Mouse (Mus musculus) lung, embryonic 14.5 days (tissue): ENCODE results near the gene Taar2. TPM values are rescaled to one million over a fixed set of nuclear protein-coding genes. Genes with fewer than 3 reads are reported as not detected.
A peak's percentile ranks its signal among the peaks of the same experiment; 100 is the strongest.

Experiments
- ATAC-seq: fragments of 200-750 bp; cut with Nextera tagmentation; 2 replicates; pipeline ENCODE4 v1.8.0; 2017; ENCODE audit warnings: mild to moderate bottlenecking, moderate TSS enrichment, moderate library complexity; ENCODE audit not compliant: insufficient read depth
- DNase-seq: peaks from one replicate; pipeline ENCODE4 v3.0.0-alpha.2; 2015
- H3K27ac ChIP-seq: fragments of 300-500 bp; sonication (generic); 2 replicates; pipeline ENCODE4 v1.5.1; 2014; ENCODE audit warnings: low read depth, mild to moderate bottlenecking, moderate library complexity
- H3K27me3 ChIP-seq: fragments of 300-500 bp; sonication (generic); 2 replicates; pipeline ENCODE4 v1.6.1; 2014; ENCODE audit warnings: low read length, control low read depth; ENCODE audit not compliant: insufficient read depth
- H3K36me3 ChIP-seq: fragments of 300-500 bp; sonication (generic); 2 replicates; pipeline ENCODE4 v1.6.1; 2014; ENCODE audit warnings: control low read depth; ENCODE audit not compliant: insufficient read depth
- H3K4me1 ChIP-seq: fragments of 300-500 bp; sonication (generic); 2 replicates; pipeline ENCODE4 v1.6.1; 2014; ENCODE audit warnings: antibody characterized with exemption, control low read depth; ENCODE audit not compliant: insufficient read depth
- H3K4me2 ChIP-seq: fragments of 300-500 bp; sonication (generic); 2 replicates; pipeline ENCODE4 v1.6.1; 2014; ENCODE audit warnings: mild to moderate bottlenecking
- H3K4me3 ChIP-seq: fragments of 300-500 bp; sonication (generic); 2 replicates; pipeline ENCODE4 v1.5.1; 2014; ENCODE audit warnings: low read depth, low read length
- H3K9ac ChIP-seq: fragments of 300-500 bp; sonication (generic); 2 replicates; pipeline ENCODE4 v1.6.1; 2014
- H3K9me3 ChIP-seq: fragments of 300-500 bp; sonication (generic); 2 replicates; pipeline ENCODE4 v1.6.1; 2016; ENCODE audit warnings: low read depth, low read length, control low read depth
- CTCF ChIP-seq: IDR thresholded peaks from 2 replicates; pipeline ENCODE4 v1.5.1; 2016; ENCODE audit warnings: antibody characterized with exemption, low read depth
- WGBS: fragments of 180-500 bp; shearing (Covaris S2); extraction: QIAGEN DNeasy Blood & Tissue Kit; methylation state at CpG from one replicate; pipeline ENCODE4 v1.1.7; 2014; 5-methylcytosine and 5-hydroxymethylcytosine counted together
- polyA plus RNA-seq: library from polyadenylated mRNA; unstranded; fragments of >200 nt; fragmentation: Nextera tagmentation; extraction: Ambion mirVana; gene quantifications from 2 replicates; pipeline ENCODE4 v1.2.1, GENCODE M21; 2014

Gene Taar2
- polyA plus RNA-seq, 1 experiment from 2014 or later, result not detected

- WGBS, result 69% methylated on average over 3 of the region's 3 CpGs
- Histone ChIP-seq H3K9me3 (no peaks in the 10 kb centered on the region), H3K4me1 (no peaks in the 10 kb centered on the region), H3K9ac (no peak overlapping the region), H3K4me3 (no peak overlapping the region), H3K27ac (no peak overlapping the region), H3K27me3 (no peaks in the 10 kb centered on the region), H3K4me2 (no peak overlapping the region), H3K36me3 (no peaks in the 10 kb centered on the region)
- DNase-seq, result no peak
- TF ChIP-seq CTCF, result no peak
- no peak for ATAC-seq
Measured at GRCm38 (mm10) chr10:23922468-23922867, 15.9 kb upstream of the Taar2 start.

- H3K9ac ChIP-seq, result no peak overlapping the region
- no peak overlapping the region for H3K4me3 ChIP-seq
- H3K4me2 ChIP-seq, result no peak overlapping the region
- TF ChIP-seq CTCF, result no peak
- no peaks in the 10 kb centered on the region for H3K36me3 ChIP-seq
- ATAC-seq (no peak), DNase-seq (no peak)
- no peaks in the 10 kb centered on the region for H3K4me1 ChIP-seq
- no peaks in the 10 kb centered on the region for H3K9me3 ChIP-seq
- H3K27ac ChIP-seq, result no peak overlapping the region
- H3K27me3 ChIP-seq, result no peaks in the 10 kb centered on the region
- 78% methylated on average over 2 of the region's 2 CpGs for WGBS
Measured at GRCm38 (mm10) chr10:23923941-23924340, 14.4 kb upstream of the Taar2 start.

- Histone ChIP-seq H3K27ac (no peak overlapping the region), H3K9ac (no peak overlapping the region), H3K27me3 (no peaks in the 10 kb centered on the region), H3K9me3 (no peaks in the 10 kb centered on the region), H3K36me3 (no peaks in the 10 kb centered on the region), H3K4me2 (no peak overlapping the region), H3K4me1 (no peaks in the 10 kb centered on the region), H3K4me3 (no peak overlapping the region)
- no peak for ATAC-seq
- DNase-seq, result no peak
- 39% methylated on average over 4 of the region's 4 CpGs for WGBS
- TF ChIP-seq CTCF, result no peak
Measured at GRCm38 (mm10) chr10:23937613-23938012, 759 bp upstream of the Taar2 start.

- H3K4me3 ChIP-seq, result no peak overlapping the region
- no peak overlapping the region for H3K4me2 ChIP-seq
- DNase-seq (peak; percentile 27), ATAC-seq (no peak)
- H3K27me3 ChIP-seq, result no peaks in the 10 kb centered on the region
- H3K4me1 ChIP-seq, result no peaks in the 10 kb centered on the region
- no peaks in the 10 kb centered on the region for H3K36me3 ChIP-seq
- H3K9ac ChIP-seq, result no peak overlapping the region
- no peaks in the 10 kb centered on the region for H3K9me3 ChIP-seq
- 75% methylated on average over 5 of the region's 5 CpGs for WGBS
- H3K27ac ChIP-seq, result no peak overlapping the region
- TF ChIP-seq CTCF, result peak; percentile 54
Measured at GRCm38 (mm10) chr10:23942465-23942864, 4.1 kb downstream of the Taar2 start.

GRCm38 (mm10) chr10:23948026-23948425 lies 9.7 kb downstream of the Taar2 start:
- ATAC-seq, result no peak
- 48% methylated on average over 7 of the region's 7 CpGs for WGBS
- Histone ChIP-seq H3K9me3 (no peaks in the 10 kb centered on the region), H3K4me2 (no peak overlapping the region), H3K9ac (no peak overlapping the region), H3K27me3 (no peaks in the 10 kb centered on the region), H3K27ac (no peak overlapping the region), H3K4me1 (no peaks in the 10 kb centered on the region), H3K36me3 (no peaks in the 10 kb centered on the region), H3K4me3 (no peak overlapping the region)
- no peak for TF ChIP-seq CTCF
- peak; percentile 27 for DNase-seq

- no peak for DNase-seq
- TF ChIP-seq CTCF, result no peak
- WGBS, result 83% methylated on average over 16 of the region's 16 CpGs
Measured at GRCm38 (mm10) chr10:23949508-23950005, 11.2 kb downstream of the Taar2 start, which contains the start of gene Taar3. Taar3 (plus strand) TSS chr10:23949558.

GRCm38 (mm10) chr10:23951714-23952113 lies 13.3 kb downstream of the Taar2 start:
- Histone ChIP-seq H3K4me1 (no peaks in the 10 kb centered on the region), H3K27ac (no peak overlapping the region), H3K36me3 (no peaks in the 10 kb centered on the region), H3K27me3 (no peaks in the 10 kb centered on the region), H3K9ac (no peak overlapping the region), H3K4me3 (no peak overlapping the region), H3K9me3 (no peaks in the 10 kb centered on the region), H3K4me2 (no peak overlapping the region)
- no peak for ATAC-seq
- WGBS, result 63% methylated on average over 6 of the region's 6 CpGs
- no peak for TF ChIP-seq CTCF
- no peak for DNase-seq

More at GRCm38 (mm10) chr10:23949508-23950005, 11.2 kb downstream of the Taar2 start, which contains the start of gene Taar3:
- no peak within 1 kb of the TSS for H3K4me2 ChIP-seq
- H3K4me1 ChIP-seq, result no peaks in the 10 kb centered on the region
- no peak for ATAC-seq
- H3K27me3 ChIP-seq, result no peaks in the 10 kb centered on the region
- no peak within 1 kb of the TSS for H3K4me3 ChIP-seq
- no peaks in the 10 kb centered on the region for H3K36me3 ChIP-seq
- no peak within 1 kb of the TSS for H3K9ac ChIP-seq
- no peak within 1 kb of the TSS for H3K27ac ChIP-seq
- H3K9me3 ChIP-seq, result no peaks in the 10 kb centered on the region

GRCm38 (mm10) chr10:23959071-23959470 lies 20.7 kb downstream of the Taar2 start:
- Histone ChIP-seq H3K27me3 (no peaks in the 10 kb centered on the region), H3K9ac (no peak overlapping the region), H3K9me3 (no peaks in the 10 kb centered on the region), H3K4me3 (no peak overlapping the region), H3K27ac (no peak overlapping the region), H3K4me2 (no peak overlapping the region), H3K4me1 (no peaks in the 10 kb centered on the region), H3K36me3 (no peaks in the 10 kb centered on the region)
- TF ChIP-seq CTCF, result no peak
- ATAC-seq (no peak), DNase-seq (peak; percentile 16)
- 41% methylated on average over 3 of the region's 3 CpGs for WGBS
